Mouse (Mus musculus): ENCODE data around the gene Adarb1.

- TF ChIP-seq CTCF (IDR thresholded peaks at IDR 0.05; ENCODE audit: low read depth) = no peak
- TF ChIP-seq EP300 (optimal IDR thresholded peaks at IDR 0.05) = no peak
These were observed at the start of gene Adarb1 for GRCm38 (mm10) chr10:77418138-77418537.

All from stomach, postnatal 0 days (tissue).